Mouse (Mus musculus) 3134 (cell line): Measurements from ENCODE around the gene Plekhh3.
"Not testable (repeated sequence)": the region's sequence is repeated elsewhere in the genome, so short reads cannot be mapped to it uniquely, and the experiment has no call there.

Experiments used
- DNase-seq: peaks from one replicate; pipeline ENCODE4 v3.0.0-alpha.2; 2011; ENCODE audit warnings: low spot score; ENCODE audit not compliant: insufficient read length; ENCODE audit errors: extremely low read depth

Plekhh3 gene

DNA sequence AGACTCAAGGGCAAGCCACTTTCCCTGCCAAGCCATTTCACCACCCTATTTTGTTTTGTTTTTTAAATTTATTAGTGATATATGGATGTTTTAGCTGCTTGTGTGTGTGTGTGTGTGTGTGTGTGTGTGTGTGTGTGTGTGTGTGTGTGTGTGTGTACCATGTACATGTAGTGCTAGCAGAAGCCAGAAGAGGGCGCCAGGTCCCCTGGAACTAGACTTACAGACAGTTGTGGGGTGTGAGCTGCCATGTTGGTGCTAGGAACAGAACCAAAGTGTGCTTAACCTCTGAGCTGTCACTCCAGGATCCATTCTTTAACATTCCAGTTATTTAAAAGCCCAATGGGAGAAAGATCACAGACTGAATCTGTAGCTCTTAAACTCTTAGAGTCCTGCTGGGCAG lies 44.1 kb downstream of the Plekhh3 start:
- no peak for DNase-seq

DNA sequence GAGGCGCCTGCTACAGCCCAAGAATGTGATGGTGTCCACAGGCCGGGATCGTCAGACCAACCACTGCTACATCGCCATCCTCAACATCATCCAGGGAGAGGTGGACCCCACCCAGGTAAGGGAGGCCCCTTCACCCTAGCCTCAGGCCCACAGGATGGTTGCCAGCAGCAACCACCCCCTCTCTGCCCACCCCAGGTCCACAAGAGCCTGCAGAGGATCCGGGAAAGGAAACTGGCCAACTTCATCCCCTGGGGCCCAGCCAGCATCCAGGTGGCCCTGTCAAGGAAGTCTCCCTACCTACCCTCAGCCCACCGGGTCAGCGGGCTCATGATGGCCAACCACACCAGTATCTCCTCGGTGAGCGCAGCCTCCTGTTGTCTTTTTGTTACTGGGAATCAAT lies 46.1 kb downstream of the Plekhh3 start:
- DNase-seq = not testable (repeated sequence)

DNA sequence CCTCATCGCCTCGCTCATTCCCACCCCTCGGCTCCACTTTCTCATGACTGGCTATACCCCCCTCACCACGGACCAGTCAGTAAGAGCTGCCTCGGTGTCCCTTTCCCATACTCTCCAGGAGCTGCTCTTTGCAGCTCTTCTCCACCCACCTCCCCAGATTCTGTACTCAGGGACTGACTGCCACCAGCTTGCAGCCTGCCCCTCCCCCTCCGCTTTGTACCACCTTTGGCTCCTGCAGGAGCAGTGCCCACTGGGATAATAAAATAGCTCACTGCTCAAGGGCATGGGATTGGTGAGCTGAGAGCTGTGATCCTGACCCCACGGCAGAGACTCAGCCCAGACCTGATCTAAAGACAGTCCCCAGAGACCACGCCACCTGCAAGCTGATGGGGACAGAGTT lies 46.7 kb downstream of the Plekhh3 start:
- not testable (repeated sequence) for DNase-seq

DNA sequence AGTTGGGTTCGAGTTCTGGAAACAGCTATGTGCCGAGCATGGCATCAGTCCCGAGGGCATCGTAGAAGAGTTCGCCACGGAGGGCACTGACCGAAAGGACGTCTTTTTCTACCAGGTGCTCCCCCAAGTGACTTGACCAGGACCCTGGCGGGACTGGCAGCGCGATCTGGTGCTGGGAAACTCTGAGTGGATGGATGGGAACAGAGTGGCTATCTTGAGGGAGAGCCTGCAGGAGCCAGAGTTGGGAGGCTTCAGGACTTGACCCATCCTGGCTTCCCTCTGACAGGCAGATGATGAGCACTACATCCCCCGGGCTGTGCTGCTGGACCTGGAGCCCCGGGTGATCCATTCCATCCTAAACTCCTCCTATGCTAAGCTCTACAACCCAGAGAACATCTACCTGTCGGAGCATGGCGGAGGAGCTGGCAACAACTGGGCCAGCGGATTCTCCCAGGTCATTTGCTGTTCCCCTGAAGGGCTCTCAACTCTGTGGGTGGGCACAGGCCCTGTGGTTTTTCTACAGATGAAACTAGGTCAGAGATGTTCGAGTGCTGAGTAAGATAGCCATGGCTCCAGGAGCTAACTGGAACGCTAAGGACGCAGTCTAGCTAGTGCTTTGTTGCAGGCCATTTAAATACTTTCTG lies 50.5 kb downstream of the Plekhh3 start:
- no peak for DNase-seq

DNA sequence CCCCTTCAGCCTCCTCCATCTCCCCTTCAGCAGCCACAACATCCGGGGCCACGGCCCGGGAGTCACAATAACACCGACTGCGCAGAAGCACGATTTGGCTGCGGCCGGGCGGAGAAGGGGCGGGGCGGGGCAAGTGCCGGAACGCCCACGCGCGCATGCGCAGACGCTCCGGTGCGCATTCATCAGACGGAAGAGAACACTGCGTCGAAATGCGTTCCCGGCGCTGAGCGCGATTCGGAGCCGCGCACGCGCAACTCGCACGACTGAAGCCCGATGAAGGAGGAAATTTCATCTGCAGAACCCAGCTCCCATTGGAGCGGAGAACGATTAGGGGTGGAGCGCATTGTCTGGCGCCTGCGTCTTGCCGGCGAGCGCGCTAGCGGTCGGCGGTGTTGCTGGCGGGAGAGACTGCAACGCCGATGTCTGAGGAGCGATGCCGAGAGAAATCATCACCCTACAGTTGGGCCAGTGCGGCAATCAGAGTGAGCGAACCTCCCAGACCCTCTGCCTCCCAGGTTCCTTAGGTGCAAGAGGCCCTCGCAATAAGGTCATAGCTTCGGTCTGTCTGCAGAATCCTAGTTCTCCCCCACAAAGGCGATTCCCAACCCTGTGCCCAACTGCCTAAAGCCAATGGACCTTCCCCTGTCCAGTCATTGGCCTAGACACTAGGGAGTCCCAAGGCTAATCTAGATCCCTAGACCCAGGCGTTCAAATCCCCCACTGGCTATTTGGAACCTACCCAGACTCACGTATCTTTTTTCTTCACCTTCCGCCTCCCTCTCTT lies 51.2 kb downstream of the Plekhh3 start, which contains the start of the genes Retreg3 and Tubg1:
Retreg3 (minus strand) TSS at position 133 of the 784 bp plus-strand sequence.
Tubg1 (plus strand) TSS at position 178 of the 784 bp plus-strand sequence.
- DNase-seq = peak; percentile 100

DNA sequence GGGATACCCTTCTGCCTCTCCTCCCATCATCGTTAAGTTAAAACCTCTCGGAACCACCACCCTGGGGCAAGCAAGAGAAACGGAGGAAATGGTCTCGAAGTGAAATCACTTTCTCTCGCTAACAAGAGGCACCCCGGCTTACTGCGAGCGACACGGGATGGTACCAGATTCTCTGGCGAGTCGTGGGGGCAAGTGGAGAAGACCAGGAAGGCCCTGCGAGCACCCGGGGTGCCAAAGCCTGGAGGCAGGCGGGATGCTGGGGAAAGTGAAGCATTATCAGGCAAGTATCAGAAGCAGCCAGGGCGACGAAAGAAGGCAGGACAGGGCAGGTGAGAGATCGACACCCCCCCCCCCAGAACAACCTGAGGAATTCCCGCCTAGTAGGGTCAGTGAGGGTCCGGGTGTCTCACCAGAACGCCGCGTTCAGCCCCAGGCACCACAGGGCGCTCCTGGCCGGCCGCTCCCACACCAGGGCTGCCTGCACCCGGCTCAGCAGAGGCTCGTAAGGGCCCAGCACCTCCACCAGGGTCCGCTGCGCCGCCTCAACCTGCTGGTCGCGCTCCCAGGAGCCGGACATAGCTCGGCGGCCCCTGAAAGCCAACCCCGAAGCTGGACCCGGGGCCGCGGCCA lies 51.9 kb downstream of the Plekhh3 start:
- no peak for DNase-seq

DNA sequence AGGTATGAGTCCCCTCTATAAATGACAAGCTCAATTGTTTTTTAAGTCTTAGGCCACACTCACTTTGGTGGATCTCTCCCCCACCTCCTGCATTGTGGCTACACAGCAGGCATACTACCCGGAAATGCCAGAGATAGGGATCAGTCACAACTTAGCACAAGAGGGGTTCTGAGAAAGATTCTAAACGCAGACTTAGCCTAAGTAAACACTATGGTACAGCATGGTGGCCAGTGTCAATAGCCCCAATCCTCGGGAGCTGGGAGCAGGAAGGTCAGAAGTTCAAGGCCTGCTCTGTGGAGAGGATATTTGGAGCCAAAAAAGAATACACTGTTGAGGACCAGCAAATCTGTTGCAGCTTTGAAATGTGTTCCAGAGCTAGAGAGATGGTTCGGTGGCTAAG lies 53.0 kb downstream of the Plekhh3 start:
- DNase-seq = no peak

DNA sequence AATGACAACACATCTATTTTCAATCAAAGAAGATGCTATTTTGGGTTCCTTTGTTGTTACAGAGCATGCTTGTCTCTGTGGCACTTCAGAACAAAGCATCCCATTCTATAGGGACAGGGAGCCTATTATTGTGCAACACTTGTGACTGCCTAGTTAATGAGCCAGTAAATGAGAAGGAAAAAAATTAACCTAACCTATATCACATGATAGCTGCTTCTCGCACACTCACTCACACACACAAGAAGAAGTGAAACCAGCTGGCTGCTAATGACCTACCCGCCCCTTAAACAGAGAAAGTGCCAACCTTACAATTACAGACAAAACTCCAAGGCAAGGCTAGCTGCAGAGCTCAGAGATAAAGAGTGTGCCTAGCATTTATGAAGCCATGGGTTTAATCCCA lies 55.6 kb downstream of the Plekhh3 start:
- DNase-seq = no peak
